Mouse (Mus musculus) left cerebral cortex, adult 2 months (tissue): Measurements from ENCODE around the gene Cd38. TPM values are rescaled to one million over a fixed set of nuclear protein-coding genes. Genes with fewer than 3 reads are reported as not detected.
"Not testable (repeated sequence)": the region's sequence is repeated elsewhere in the genome, so short reads cannot be mapped to it uniquely, and the experiment has no call there.

ENCODE experiments used
- DNase-seq, 2 experiments: peaks; one replicate each; pipeline ENCODE4 v3.0.0; 2021 to 2022; ENCODE audit warnings: low spot score in 2 of 2, mixed read lengths in 1 of 2; ENCODE audit errors: extremely low spot score in 1 of 2
- H3K27ac ChIP-seq: fragments of 200-600 bp; 2 replicates; pipeline ENCODE4 v1.8.1; 2022
- H3K4me3 ChIP-seq: fragments of 200-600 bp; 2 replicates; pipeline ENCODE4 v1.8.1; 2022
- CTCF ChIP-seq: fragments of 200-600 bp; IDR thresholded peaks from 2 replicates; pipeline ENCODE4 v1.8.1; 2022; ENCODE audit warnings: antibody characterized with exemption, mild to moderate bottlenecking, moderate library complexity
- intact Hi-C: fragments of 180-260 bp; cut with DNase I; formaldehyde crosslinking; loops from one replicate; pipeline ENCODE4 v1.15.1; 2025
- total RNA-seq, 2 experiments: library from RNA; stranded (reverse); gene quantifications; 2 replicates each; pipeline ENCODE4 v1.2.3; 2021

Gene Cd38
- total RNA-seq, 2 experiments from 2014 or later, result 1.2 to 2.2 TPM

DNA sequence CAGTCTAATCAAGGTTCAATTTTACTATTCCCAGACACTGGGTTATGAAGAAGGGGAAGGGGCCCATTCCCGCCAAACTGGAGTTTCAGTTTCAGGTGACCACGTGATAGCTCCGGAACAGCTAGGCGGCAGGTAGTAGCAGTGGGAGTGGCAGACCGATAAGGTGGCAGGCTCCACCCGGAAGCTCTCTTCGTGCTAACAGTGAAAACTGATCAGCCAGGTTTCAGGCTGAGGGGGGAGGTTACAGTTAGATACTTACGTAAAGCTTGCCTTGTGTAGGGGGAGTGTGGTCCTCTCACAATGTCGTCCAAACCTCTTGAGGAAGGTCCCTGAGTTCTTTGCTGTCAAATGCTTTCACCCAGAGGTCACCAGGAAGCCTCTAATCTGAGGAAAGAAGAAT is 40.9 kb downstream of the Cd38 start:
- intact Hi-C loops, result no loop called here
- no peak for TF ChIP-seq CTCF
- no peak overlapping the region for H3K27ac ChIP-seq
- no peak overlapping the region for H3K4me3 ChIP-seq
- no peak for DNase-seq

DNA sequence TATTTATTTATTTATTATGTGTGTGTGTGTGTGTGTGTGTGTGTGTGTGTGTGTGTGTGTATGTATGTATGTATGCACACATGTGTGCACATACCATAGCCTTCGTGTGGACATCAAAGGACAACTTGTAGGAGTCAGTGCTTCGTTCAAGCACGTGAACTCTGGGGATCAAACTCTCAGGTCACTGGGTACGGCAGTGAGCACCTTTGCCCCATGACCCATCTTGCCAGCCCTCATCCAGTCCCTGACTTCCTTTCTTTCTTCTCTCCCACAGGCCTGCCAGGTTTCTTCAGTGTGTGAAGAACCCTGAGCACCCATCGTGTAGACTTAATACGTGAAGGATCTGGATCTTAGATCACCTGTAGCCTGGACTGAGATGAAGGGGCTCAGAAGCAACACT is 41.7 kb downstream of the Cd38 start:
- intact Hi-C loops, result no loop called here
- no peak overlapping the region for H3K4me3 ChIP-seq
- TF ChIP-seq CTCF, result no peak

DNA sequence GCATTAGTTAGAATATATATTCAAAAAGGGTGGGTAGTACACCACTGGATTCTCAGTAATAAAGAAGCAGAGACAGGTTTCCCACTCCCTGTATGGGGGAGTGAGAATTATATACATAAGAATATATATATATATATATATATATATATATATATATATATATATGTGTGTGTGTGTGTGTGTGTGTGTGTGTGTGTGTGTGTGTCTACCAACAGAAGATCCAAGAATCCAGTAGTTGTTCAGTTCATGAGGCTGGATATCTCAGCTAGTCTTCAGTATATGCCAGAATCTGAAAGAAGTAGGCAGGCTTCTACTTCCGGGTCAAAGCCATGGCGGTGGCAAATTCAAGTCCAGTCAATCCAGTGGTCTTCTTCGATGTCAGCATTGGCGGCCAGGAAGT is 44.5 kb downstream of the Cd38 start, which contains the start of gene Gm7879:
TSS of gene Gm7879 (plus strand) at position 301 of the 400 bp plus-strand sequence.
- H3K4me3 ChIP-seq, H3K27ac ChIP-seq, intact Hi-C loops, DNase-seq: not testable (repeated sequence)

More for the DNA sequence above, 41.7 kb downstream of the Cd38 start:
- no peak overlapping the region for H3K27ac ChIP-seq
- DNase-seq, result no peak

DNA sequence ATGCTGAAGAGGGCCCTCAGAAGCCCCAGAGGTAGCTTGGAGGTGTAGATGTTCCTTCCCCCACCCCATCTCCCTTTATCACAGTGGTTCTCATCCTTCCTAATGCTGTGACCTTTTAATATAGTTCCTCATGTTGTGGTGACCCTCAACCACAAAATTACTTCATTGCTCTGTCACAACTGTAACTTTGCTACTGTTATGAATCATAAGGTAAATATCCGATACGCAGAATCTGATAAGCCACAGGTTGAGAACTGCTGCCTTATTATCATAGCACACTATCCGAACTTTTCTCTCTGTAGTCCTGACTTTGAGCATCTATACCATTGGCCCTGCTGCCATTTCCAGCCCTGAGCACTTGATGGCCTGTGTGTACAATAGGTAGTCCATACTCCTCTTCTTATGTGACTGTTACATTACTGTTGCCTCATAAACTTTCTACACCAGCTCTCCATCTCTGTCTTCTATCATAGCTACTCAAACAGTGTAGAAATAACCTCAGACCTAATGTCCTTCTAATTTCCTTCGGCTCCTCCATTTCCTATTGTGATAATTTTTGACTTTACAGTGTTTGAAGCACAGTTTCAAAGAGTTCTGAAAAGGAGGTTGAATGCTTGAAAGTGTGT is 47.0 kb downstream of the Cd38 start:
- TF ChIP-seq CTCF, result no peak
- H3K27ac ChIP-seq, result no peak overlapping the region
- intact Hi-C loops, result no loop called here
- no peak for DNase-seq
- no peak overlapping the region for H3K4me3 ChIP-seq

DNA sequence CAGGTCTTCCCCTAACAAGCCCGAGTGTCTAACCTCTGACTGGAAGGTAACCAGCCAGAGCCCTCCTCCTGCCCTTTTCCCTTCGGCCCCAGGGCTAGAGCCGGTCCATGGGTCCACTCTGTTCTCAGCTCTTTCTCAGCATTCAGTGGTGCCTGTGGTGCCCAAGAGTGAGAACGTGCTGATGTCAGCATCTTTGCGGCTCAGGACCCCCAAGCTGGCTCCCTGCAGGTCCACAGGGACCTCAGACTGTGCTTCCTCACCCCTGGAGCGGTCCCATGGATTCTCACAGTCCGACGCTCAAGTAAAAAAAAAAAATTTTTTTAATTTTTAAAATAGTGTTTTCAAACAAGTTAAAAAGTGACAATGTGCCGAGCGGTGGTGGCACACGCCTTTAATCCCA is 53.5 kb downstream of the Cd38 start:
- Histone ChIP-seq H3K4me3 (no peak overlapping the region), H3K27ac (no peak overlapping the region)
- intact Hi-C loops, result loop anchor here (5.0 kb wide), 1 partner anchor 110 kb away; no protein-coding TSS in a partner anchor
- no peak for DNase-seq
- TF ChIP-seq CTCF, result no peak

DNA sequence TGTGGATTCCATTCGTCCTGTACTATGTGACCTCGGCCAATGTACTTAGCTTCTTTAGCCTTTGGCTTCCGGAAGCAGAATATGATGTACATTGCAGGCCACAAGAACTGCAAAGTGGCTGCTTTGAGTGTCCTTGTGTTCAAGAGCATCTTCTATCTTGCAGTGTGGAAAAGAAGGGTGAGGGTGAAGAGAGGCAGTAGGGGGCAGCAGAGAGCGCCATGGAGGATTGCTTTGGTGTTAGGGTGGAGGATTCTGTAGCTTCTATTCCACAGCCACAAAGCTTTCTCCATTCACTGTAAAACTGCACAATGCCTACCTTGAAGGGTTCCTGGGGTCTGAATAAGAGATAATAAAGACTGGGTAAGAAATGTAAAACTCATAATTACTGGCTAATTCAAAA is 55.6 kb downstream of the Cd38 start:
- TF ChIP-seq CTCF, result peak; percentile 82

DNA sequence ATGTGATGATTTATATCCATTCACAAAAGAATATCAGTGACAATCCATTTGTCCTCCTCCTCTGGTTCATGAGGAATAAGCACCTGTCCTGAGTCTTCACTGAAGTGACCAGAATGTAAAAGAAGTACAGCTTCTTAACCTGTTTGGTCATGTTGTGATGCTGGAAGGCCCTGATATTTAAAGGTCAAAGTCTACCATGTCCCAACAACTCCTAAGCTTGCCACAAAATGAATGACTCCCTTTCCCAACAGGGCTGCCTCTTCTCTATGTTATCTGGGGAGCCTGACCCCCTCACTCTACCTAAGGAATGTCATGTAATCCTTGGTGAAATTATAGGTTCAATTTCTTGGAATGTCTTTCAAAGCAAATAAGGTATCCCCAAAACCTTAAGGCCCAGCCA is 59.4 kb downstream of the Cd38 start:
- DNase-seq, result no peak
- Histone ChIP-seq H3K27ac (no peak overlapping the region), H3K4me3 (no peak overlapping the region)
- intact Hi-C loops, result no loop called here
- TF ChIP-seq CTCF, result no peak

More for the DNA sequence above, 55.6 kb downstream of the Cd38 start:
- Histone ChIP-seq H3K4me3 (no peak overlapping the region), H3K27ac (no peak overlapping the region)
- DNase-seq, result peak; percentile 56 to 75
- intact Hi-C loops, result loop anchor here (1.0 to 5.0 kb wide), 2 partner anchors 66 to 108 kb away; no protein-coding TSS in a partner anchor

DNA sequence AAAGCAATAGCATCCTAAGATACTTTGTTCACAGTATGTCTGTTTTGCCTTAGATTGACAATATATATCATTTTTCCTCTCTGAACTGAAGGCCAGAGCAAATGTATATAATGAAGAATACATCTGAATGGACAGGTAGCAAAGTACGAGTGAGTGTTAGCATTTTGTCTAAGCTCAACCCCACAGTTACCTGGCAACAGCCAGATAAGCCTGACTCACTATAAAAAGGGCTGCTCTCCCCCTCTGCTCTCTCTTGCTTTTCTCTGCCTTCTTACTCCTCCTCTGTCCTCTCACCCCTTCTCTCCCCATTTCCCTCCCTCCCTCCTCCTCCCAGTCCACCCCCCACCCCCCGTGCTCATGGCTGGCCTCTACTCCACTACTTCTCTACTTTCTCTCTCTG is 64.9 kb downstream of the Cd38 start:
- H3K4me3 ChIP-seq, result no peak overlapping the region
- DNase-seq, result no peak
- intact Hi-C loops, result no loop called here
- no peak overlapping the region for H3K27ac ChIP-seq
- TF ChIP-seq CTCF, result no peak

DNA sequence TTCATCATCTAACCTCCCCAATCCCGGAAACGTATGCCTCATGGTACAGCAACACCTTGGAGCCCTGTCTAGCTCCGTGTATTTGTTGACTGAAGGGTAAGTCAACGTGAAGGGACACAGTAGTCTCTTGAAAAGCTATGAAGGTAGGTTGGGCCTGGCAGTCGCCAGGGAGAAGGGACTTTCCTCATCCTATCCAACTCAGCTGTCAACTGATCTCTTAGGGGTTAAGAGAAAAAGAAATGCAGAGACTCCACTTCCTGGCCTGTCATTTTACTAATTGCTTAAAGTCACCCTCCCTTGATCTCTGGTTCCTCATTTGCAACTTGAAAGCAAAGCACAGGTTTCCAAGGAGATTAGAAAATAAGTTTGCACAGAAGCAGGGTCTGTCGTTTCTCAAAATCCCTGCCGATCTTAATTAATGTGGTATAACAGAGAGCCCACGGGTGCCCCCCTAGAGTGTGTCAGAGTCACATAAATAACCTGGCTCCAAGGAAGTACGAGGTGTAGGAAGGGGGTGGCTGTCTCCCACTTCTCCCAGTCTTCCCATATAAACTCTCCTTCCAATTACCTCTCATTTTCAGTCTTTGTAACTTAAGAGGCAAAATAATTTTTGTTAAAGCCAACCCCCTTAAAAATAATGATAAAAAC is 79.1 kb downstream of the Cd38 start:
- intact Hi-C loops, result no loop called here
- peak overlapping the region; percentile 44; the same call in 1 of the 2 replicates for H3K4me3 ChIP-seq

DNA sequence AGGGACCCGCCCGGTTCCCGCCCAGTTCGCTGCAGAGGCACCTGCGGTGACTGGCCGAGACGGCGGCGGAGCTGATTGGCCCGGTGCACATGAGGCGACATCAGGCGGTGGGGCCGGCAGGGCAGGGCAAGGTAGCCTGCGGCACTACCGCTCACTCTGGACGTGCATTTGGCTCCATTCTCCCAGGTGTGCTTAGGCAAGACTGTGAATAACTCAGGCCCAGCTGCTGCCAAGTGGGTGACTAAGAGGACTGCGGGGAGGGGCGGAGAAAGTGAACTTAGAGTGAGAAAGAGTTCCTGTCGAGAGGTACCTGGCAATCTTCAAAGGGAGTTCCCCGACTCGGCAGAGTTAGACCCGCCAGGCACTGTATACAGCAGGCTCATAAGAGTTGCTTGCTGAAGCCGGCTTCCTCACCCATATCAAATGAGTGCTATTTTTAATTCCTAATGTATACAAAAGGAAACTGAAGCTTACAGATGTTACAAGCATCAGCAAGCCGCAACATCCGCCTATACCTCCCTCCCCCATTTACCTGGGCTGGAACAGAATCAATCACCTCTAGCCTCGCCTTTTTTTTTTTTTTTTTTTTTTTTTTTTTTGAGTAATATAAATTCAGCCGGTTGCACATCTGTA is 79.9 kb downstream of the Cd38 start:
- H3K4me3 ChIP-seq, result peak overlapping the region; percentile 44
- peak; percentile 19 to 38 for DNase-seq
- H3K27ac ChIP-seq, result no peak overlapping the region
- TF ChIP-seq CTCF, result no peak
- intact Hi-C loops, result no loop called here

More for the DNA sequence above, 79.1 kb downstream of the Cd38 start:
- TF ChIP-seq CTCF, result no peak
- no peak overlapping the region for H3K27ac ChIP-seq
- no peak for DNase-seq

DNA sequence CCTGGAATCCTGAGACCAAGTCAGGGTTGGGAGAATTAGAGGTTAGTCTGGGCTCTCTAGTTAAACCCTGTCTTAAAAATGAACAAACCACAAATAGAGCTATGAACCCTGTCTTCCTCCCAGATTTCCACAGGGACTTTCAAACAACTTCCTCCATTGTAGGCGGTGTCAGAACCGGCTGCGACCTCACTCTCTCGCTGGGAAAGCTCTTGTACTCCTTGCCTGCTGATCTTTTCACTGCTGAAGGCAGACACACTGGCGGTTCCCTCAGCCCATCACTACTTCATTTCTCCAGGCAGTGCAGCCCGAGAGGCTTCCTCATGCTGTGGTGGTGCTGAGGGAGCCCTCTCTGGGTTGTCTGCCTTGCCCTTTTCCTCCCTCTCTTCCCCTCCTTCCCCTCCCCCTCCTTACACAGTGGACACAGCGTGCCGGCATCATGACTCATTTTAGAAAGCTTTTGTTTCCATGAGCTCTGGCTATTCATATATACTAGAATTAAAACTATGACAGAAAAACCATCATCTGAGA is 80.5 kb downstream of the Cd38 start:
- DNase-seq, result peak; percentile 8 to 12
- intact Hi-C loops, result no loop called here
- TF ChIP-seq CTCF, result no peak
- no peak overlapping the region for H3K4me3 ChIP-seq
- H3K27ac ChIP-seq, result no peak overlapping the region

DNA sequence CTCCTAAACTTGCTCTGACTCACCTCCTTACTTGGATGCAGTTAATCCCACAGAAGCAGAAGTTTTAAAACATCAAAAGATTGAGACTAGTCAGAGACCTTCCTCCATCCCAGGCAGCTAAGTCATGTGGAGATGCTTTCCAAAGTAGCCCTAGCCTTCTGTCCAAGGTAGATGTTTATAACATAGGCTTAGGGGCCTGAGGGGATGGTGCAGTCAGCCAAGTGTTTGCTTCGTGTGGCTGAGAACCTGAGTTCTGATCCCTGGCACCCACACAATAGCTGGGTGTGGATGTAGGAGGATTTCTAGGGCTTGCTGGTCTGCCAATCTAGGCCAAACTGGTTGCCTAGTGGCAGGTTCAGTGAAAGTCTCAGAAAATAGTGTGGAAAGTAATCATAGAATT is 84.9 kb downstream of the Cd38 start:
- no peak overlapping the region for H3K27ac ChIP-seq
- intact Hi-C loops, result no loop called here
- no peak overlapping the region for H3K4me3 ChIP-seq
- TF ChIP-seq CTCF, result no peak
- DNase-seq, result no peak
